Mouse (Mus musculus) stomach, embryonic 14.5 days (tissue): ENCODE measurements around the gene Tet3. TPM values are rescaled to one million over a fixed set of nuclear protein-coding genes. Genes with fewer than 3 reads are reported as not detected.

Experiments used
- ATAC-seq: fragments of 200-750 bp; cut with Nextera tagmentation; 2 replicates; pipeline ENCODE4 v1.8.0; 2017; ENCODE audit warnings: low read depth, moderate TSS enrichment; ENCODE audit not compliant: insufficient number of reproducible peaks, insufficient read depth, low FRiP score
- H3K27ac ChIP-seq: fragments of 300-500 bp; sonication (generic); 2 replicates; pipeline ENCODE4 v1.5.1; 2014; ENCODE audit warnings: mild to moderate bottlenecking, low read length, moderate library complexity, mixed read lengths
- H3K27me3 ChIP-seq: fragments of 300-500 bp; sonication (generic); 2 replicates; pipeline ENCODE4 v1.6.1; 2014; ENCODE audit warnings: low read length, control low read depth, mixed read lengths; ENCODE audit not compliant: control insufficient read depth, insufficient read depth
- H3K36me3 ChIP-seq: fragments of 300-500 bp; sonication (generic); 2 replicates; pipeline ENCODE4 v1.6.1; 2014; ENCODE audit warnings: mild to moderate bottlenecking, control low read depth, low read length, moderate library complexity, mixed read lengths; ENCODE audit not compliant: control insufficient read depth, insufficient read depth
- H3K4me1 ChIP-seq: fragments of 300-500 bp; sonication (generic); 2 replicates; pipeline ENCODE4 v1.6.1; 2014; ENCODE audit warnings: low read length, control low read depth, mixed read lengths; ENCODE audit not compliant: control insufficient read depth, insufficient read depth
- H3K4me2 ChIP-seq: fragments of 300-500 bp; sonication (generic); replicated peaks from 2 replicates; pipeline ENCODE4 v1.6.1; 2014; ENCODE audit warnings: low read depth, low read length, control low read depth
- H3K4me3 ChIP-seq: fragments of 300-500 bp; sonication (generic); 2 replicates; pipeline ENCODE4 v1.5.1; 2014; ENCODE audit warnings: low read depth, low read length, control low read depth
- H3K9ac ChIP-seq: fragments of 300-500 bp; sonication (generic); replicated peaks from 2 replicates; pipeline ENCODE4 v1.6.1; 2014; ENCODE audit warnings: low read depth, mild to moderate bottlenecking, control low read depth, low read length, moderate library complexity, mixed read lengths
- H3K9me3 ChIP-seq: fragments of 300-500 bp; sonication (generic); 2 replicates; pipeline ENCODE4 v1.6.1; 2016; ENCODE audit warnings: low read depth, low read length, control low read depth; ENCODE audit not compliant: control insufficient read depth
- WGBS: fragments of 180-500 bp; shearing (Covaris S2); extraction: QIAGEN DNeasy Blood & Tissue Kit; methylation state at CpG from one replicate; pipeline ENCODE4 v1.1.7; 2014; 5-methylcytosine and 5-hydroxymethylcytosine counted together
- polyA plus RNA-seq: library from polyadenylated mRNA; unstranded; fragments of >200 nt; fragmentation: Nextera tagmentation; extraction: Ambion mirVana; gene quantifications from 2 replicates; pipeline ENCODE4 v1.2.1, GENCODE M21; 2014

Gene Tet3
- polyA plus RNA-seq, 1 experiment from 2014 or later, result 49.2 TPM

- Histone ChIP-seq H3K36me3 (peaks cover 55% of the 10 kb centered on the region), H3K9ac (no peak overlapping the region), H3K27ac (no peak overlapping the region), H3K4me1 (no peaks in the 10 kb centered on the region), H3K4me2 (no peak overlapping the region), H3K9me3 (no peaks in the 10 kb centered on the region), H3K27me3 (no peaks in the 10 kb centered on the region), H3K4me3 (no peak overlapping the region)
- 80% methylated on average over 3 of the region's 3 CpGs for WGBS
- ATAC-seq, result no peak
Observed at GRCm38 (mm10) chr6:83341387-83341786, 117.5 kb downstream of the Tet3 start.

- peaks cover 9% of the 10 kb centered on the region; the same call in 1 of the 2 replicates for H3K4me1 ChIP-seq
- peaks cover 23% of the 10 kb centered on the region for H3K36me3 ChIP-seq
- H3K27ac ChIP-seq, result no peak overlapping the region
- no peaks in the 10 kb centered on the region for H3K9me3 ChIP-seq
- H3K4me3 ChIP-seq, result no peak overlapping the region
- no peak overlapping the region for H3K9ac ChIP-seq
- WGBS, result 92% methylated on average over 3 of the region's 3 CpGs
- no peak overlapping the region for H3K4me2 ChIP-seq
- ATAC-seq, result no peak
- no peaks in the 10 kb centered on the region for H3K27me3 ChIP-seq
Observed at GRCm38 (mm10) chr6:83327591-83328190, 131.2 kb downstream of the Tet3 start.

DNA sequence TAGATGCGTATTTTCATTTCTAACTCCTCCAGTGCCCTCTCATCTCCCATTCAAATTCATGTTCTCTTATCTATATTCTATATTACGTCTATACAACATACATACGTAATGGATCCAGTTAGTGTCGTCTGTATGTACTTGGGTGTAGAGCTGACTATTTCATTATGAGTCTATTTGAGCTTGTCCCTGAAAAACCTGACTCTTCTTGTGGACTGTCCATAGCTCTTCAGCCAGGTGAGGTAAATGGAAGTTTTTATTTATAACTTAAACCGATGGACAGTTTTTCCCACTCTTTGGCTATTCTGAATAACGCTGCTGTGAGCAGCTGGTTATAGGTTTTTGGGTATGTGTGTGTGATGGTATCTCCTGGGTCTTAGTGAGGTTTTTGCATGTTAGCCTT, 132.1 kb downstream of the Tet3 start:
- peak overlapping the region; percentile 80 for H3K9ac ChIP-seq
- peak overlapping the region; percentile 94 for H3K4me3 ChIP-seq
- H3K4me1 ChIP-seq, result peaks cover 9% of the 10 kb centered on the region; the same call in 1 of the 2 replicates
- WGBS, result 53% methylated on average over 6 of the region's 6 CpGs
- H3K4me2 ChIP-seq, result peak overlapping the region; percentile 56
- H3K36me3 ChIP-seq, result peaks cover 17% of the 10 kb centered on the region
- no peak overlapping the region for H3K27ac ChIP-seq
- ATAC-seq, result no peak
- H3K9me3 ChIP-seq, result no peaks in the 10 kb centered on the region
- H3K27me3 ChIP-seq, result no peaks in the 10 kb centered on the region

DNA sequence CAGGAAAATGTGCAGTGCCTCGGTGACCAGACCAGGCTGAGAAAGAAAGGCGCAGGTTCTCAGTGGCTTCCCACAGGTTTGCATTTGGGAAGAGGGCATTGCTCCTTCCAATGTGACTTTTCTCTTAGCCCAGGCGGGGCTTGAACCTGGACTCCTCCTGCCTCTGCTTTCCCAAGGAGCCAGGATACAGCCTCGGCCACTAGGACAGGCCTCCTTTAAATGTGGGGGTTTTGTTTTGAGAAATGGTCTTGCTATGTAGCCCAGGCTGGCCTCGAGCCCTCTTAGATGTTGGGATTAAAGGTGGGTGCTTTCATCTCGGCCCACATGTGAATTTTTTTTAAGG, 132.5 kb downstream of the Tet3 start:
- no peak for ATAC-seq
- Histone ChIP-seq H3K4me2 (peak overlapping the region; percentile 56), H3K9me3 (no peaks in the 10 kb centered on the region), H3K36me3 (peaks cover 13% of the 10 kb centered on the region), H3K27ac (peak overlapping the region; percentile 93), H3K27me3 (no peaks in the 10 kb centered on the region), H3K9ac (peak overlapping the region; percentile 80), H3K4me3 (peak overlapping the region; percentile 94), H3K4me1 (peaks cover 9% of the 10 kb centered on the region; the same call in 1 of the 2 replicates)
- WGBS, result 5% methylated on average over 6 of the region's 6 CpGs

DNA sequence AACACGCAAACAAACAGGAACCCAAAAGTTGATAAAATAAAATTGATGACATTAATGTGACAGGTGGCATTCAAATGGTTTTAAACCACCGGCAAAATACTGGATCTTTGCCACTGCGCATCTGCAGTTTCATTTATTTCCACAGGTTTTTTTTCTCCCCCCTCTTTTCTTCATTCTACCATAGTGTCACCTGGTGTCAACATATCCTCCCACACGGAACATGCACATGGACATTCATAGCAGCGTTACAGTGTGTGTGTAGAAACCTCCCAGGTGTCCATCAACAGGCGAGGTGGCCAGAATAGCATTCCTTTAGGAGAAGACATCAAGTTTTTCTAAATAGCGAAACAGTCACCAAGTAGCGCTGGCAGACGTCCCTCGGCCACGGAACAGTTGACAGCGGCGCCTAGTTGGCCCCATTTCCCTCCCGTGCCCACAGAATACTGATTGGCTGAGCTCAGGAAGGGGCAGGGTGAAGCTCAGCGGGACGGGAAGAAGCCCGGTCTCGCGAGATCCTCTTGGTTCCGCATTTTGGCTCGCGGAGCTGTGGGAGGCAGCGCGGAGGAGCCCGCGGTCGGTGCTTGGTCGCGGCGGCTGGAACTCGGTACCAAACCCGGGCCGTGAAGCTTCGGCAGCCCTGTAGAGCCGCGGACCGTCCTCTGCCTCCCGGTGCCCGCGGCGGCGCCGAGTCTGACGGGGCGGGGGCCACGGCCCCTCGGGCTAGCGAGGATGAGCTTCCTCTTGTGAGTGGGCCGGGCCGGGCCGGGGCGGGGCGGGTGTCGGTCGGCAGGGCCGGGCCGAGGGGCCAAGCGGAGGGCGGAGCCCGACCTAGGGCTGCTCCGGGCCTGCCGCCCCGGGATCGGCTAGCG, 133.1 kb downstream of the Tet3 start, which contains the start of the genes Mthfd2 and Mob1a:
Gene Mthfd2, minus strand, starts transcription at position 384 of the 869 bp plus-strand sequence.
Gene Mob1a, plus strand, starts transcription at position 492 of the 869 bp plus-strand sequence.
- H3K4me3 ChIP-seq, result peak within 1 kb of the TSS; percentile 94
- H3K27ac ChIP-seq, result peak within 1 kb of the TSS; percentile 93
- peaks cover 9% of the 10 kb centered on the region; the same call in 1 of the 2 replicates for H3K4me1 ChIP-seq
- no peaks in the 10 kb centered on the region for H3K9me3 ChIP-seq
- H3K27me3 ChIP-seq, result no peaks in the 10 kb centered on the region
- under 1% methylated on average over 65 of the region's 65 CpGs for WGBS
- H3K9ac ChIP-seq, result peak within 1 kb of the TSS; percentile 80
- H3K36me3 ChIP-seq, result peaks cover 8% of the 10 kb centered on the region
- peak; percentile 96 for ATAC-seq
- peak within 1 kb of the TSS; percentile 82 for H3K4me2 ChIP-seq

DNA sequence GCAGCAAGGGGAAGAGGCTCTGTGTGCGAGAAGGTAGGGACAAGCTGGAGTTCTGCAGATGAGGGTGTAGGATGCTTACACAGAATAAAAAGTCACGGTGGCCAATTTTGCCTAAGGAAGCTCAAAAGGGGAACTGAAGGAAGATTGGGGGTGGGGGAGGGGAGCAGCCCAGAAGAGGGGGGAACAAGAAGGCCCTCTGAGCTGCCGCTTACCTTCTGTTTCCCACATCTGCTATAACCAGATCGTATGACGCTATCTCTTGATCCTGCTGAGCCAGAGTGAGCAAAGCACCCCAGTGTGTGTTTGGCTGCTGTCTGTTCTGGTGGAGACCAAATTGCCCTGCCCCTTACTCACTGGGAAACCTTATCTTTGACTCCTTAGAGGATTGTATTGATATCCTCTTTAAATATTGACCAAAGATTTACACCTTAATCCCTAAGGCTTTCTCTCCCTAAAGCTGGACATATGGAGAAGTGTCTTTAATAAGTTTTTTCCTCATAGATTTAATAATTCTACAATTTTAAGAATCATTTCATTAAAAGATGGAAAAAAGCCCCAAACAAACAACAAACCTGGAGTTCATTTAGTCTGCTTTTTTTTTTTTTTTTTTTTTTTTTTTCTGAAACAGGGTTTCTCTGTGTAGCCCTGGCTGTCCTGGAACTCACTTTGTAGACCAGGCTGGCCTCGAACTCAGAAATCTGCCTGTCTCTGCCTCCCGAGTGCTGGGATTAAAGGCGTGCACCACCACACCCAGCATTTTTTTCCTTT, 135.0 kb downstream of the Tet3 start:
- ATAC-seq, result no peak
- Histone ChIP-seq H3K27me3 (no peaks in the 10 kb centered on the region), H3K36me3 (no peaks in the 10 kb centered on the region; the same call in 1 of the 2 replicates), H3K4me2 (no peak overlapping the region), H3K4me3 (no peak overlapping the region), H3K27ac (no peak overlapping the region), H3K9ac (no peak overlapping the region), H3K4me1 (peaks cover 9% of the 10 kb centered on the region; the same call in 1 of the 2 replicates), H3K9me3 (no peaks in the 10 kb centered on the region)
- 57% methylated on average over 8 of the region's 8 CpGs for WGBS

- Histone ChIP-seq H3K4me3 (no peak overlapping the region), H3K4me2 (no peak overlapping the region), H3K36me3 (no peaks in the 10 kb centered on the region), H3K9ac (no peak overlapping the region), H3K27ac (no peak overlapping the region), H3K27me3 (no peaks in the 10 kb centered on the region), H3K4me1 (peaks cover 9% of the 10 kb centered on the region; the same call in 1 of the 2 replicates), H3K9me3 (no peaks in the 10 kb centered on the region)
- 64% methylated on average over 2 of the region's 2 CpGs for WGBS
- no peak for ATAC-seq
Observed at GRCm38 (mm10) chr6:83322794-83323193, 136.1 kb downstream of the Tet3 start.

DNA sequence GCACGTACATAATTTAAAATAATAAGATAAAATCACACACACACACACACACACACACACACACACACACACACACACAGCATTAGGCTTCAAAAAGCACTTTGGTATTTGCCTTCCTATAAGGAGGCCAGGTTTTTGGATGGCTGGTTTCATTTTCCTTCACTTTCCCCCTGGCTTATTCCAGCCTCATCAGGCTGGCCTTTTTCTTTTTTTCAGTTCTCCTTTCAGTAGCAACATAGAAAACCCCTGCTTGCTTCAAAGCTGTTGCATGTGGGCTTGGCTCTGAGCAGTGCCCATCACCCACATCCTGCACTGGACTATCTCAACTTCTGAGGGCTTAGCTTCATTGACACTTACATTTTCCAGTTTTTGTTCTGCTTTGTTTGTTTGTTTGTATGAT, 137.0 kb downstream of the Tet3 start:
- 42% methylated on average over 1 of the region's 1 CpGs for WGBS

More for the DNA sequence above, 137.0 kb downstream of the Tet3 start:
- no peak for ATAC-seq
- peaks cover 6% of the 10 kb centered on the region; the same call in 1 of the 2 replicates for H3K4me1 ChIP-seq
- no peaks in the 10 kb centered on the region for H3K9me3 ChIP-seq
- H3K9ac ChIP-seq, result no peak overlapping the region
- H3K27me3 ChIP-seq, result no peaks in the 10 kb centered on the region
- H3K27ac ChIP-seq, result no peak overlapping the region
- H3K4me3 ChIP-seq, result no peak overlapping the region
- H3K4me2 ChIP-seq, result no peak overlapping the region
- no peaks in the 10 kb centered on the region for H3K36me3 ChIP-seq
